Mouse (Mus musculus) E14TG2a.4 (cell line): Measurements from ENCODE around the gene Apoc3.

Source experiments
- H3K27me3 ChIP-seq: 2 replicates; pipeline ENCODE4 v1.6.1; 2014; ENCODE audit warnings: low read length, control low read depth; ENCODE audit not compliant: insufficient read depth
- H3K36me3 ChIP-seq: 2 replicates; pipeline ENCODE4 v1.6.1; 2014; ENCODE audit warnings: low read length, control low read depth; ENCODE audit not compliant: insufficient read depth
- H3K4me1 ChIP-seq: replicated peaks from 2 replicates; pipeline ENCODE4 v1.6.1; 2014; ENCODE audit warnings: low read depth, low read length, control low read depth
- H3K4me3 ChIP-seq: replicated peaks from 2 replicates; pipeline ENCODE4 v1.5.1; 2014; ENCODE audit warnings: mild to moderate bottlenecking, low read length
- H3K9me3 ChIP-seq: 2 replicates; pipeline ENCODE4 v1.6.1; 2014; ENCODE audit warnings: low read length, control low read depth
- CTCF ChIP-seq: conservative IDR thresholded peaks from 2 replicates; pipeline ENCODE4 v1.5.1; 2014; ENCODE audit warnings: low read length
- NANOG ChIP-seq: IDR thresholded peaks from 2 replicates; pipeline ENCODE4 v1.6.1; 2014; ENCODE audit warnings: borderline replicate concordance, low read length, mixed read lengths
- POU5F1 ChIP-seq: IDR thresholded peaks from 2 replicates; pipeline ENCODE4 v1.6.1; 2014; ENCODE audit warnings: low read length, borderline replicate concordance

Gene Apoc3

GRCm38 (mm10) chr9:46224945-46225660, 10.3 kb downstream of the Apoc3 start:
- H3K9me3 ChIP-seq: no peaks in the 10 kb centered on the region

GRCm38 (mm10) chr9:46224101-46224500, 11.3 kb downstream of the Apoc3 start:
- H3K36me3 ChIP-seq: peaks cover 34% of the 10 kb centered on the region
- no peak overlapping the region for H3K4me3 ChIP-seq
- no peak for TF ChIP-seq POU5F1
- no peak for TF ChIP-seq CTCF
- no peak for TF ChIP-seq NANOG
- peaks cover 20% of the 10 kb centered on the region for H3K4me1 ChIP-seq
- H3K27me3 ChIP-seq: peaks cover 13% of the 10 kb centered on the region
- no peaks in the 10 kb centered on the region for H3K9me3 ChIP-seq

More at GRCm38 (mm10) chr9:46224945-46225660, 10.3 kb downstream of the Apoc3 start:
- TF ChIP-seq POU5F1 (no peak), CTCF (no peak), NANOG (no peak)
- peaks cover 18% of the 10 kb centered on the region for H3K4me1 ChIP-seq
- H3K27me3 ChIP-seq: peaks cover 19% of the 10 kb centered on the region
- H3K36me3 ChIP-seq: peaks cover 31% of the 10 kb centered on the region
- H3K4me3 ChIP-seq: no peak overlapping the region

- H3K36me3 ChIP-seq: peaks cover 34% of the 10 kb centered on the region
- no peak overlapping the region for H3K4me3 ChIP-seq
- no peaks in the 10 kb centered on the region for H3K9me3 ChIP-seq
- TF ChIP-seq POU5F1 (no peak), CTCF (no peak), NANOG (no peak)
- peaks cover 10% of the 10 kb centered on the region for H3K4me1 ChIP-seq
- H3K27me3 ChIP-seq: peaks cover 5% of the 10 kb centered on the region; the same call in 1 of the 2 replicates
Measured at GRCm38 (mm10) chr9:46223090-46223489, 12.3 kb downstream of the Apoc3 start.

GRCm38 (mm10) chr9:46218176-46218575, 17.3 kb downstream of the Apoc3 start:
- Histone ChIP-seq H3K27me3 (no peaks in the 10 kb centered on the region), H3K36me3 (peaks cover 37% of the 10 kb centered on the region), H3K4me3 (no peak overlapping the region), H3K4me1 (peaks cover 32% of the 10 kb centered on the region), H3K9me3 (no peaks in the 10 kb centered on the region)
- TF ChIP-seq CTCF (no peak), NANOG (no peak), POU5F1 (no peak)

- peaks cover 34% of the 10 kb centered on the region for H3K4me1 ChIP-seq
- H3K36me3 ChIP-seq: peaks cover 39% of the 10 kb centered on the region
- TF ChIP-seq NANOG: no peak
- no peak for TF ChIP-seq CTCF
- TF ChIP-seq POU5F1: no peak
- H3K27me3 ChIP-seq: no peaks in the 10 kb centered on the region
- H3K4me3 ChIP-seq: peak overlapping the region; percentile 37; the same call in 1 of the 2 replicates
- no peaks in the 10 kb centered on the region for H3K9me3 ChIP-seq
Measured at GRCm38 (mm10) chr9:46216744-46217470, 18.5 kb downstream of the Apoc3 start.

- TF ChIP-seq POU5F1 (no peak), CTCF (no peak), NANOG (no peak)
- H3K4me1 ChIP-seq: peaks cover 45% of the 10 kb centered on the region
- no peak overlapping the region for H3K4me3 ChIP-seq
- peaks cover 34% of the 10 kb centered on the region for H3K36me3 ChIP-seq
- H3K27me3 ChIP-seq: no peaks in the 10 kb centered on the region
- no peaks in the 10 kb centered on the region for H3K9me3 ChIP-seq
Measured at GRCm38 (mm10) chr9:46215338-46216322, 19.8 kb downstream of the Apoc3 start.

- Histone ChIP-seq H3K4me1 (peaks cover 48% of the 10 kb centered on the region), H3K4me3 (no peak overlapping the region), H3K9me3 (no peaks in the 10 kb centered on the region), H3K27me3 (no peaks in the 10 kb centered on the region), H3K36me3 (peaks cover 27% of the 10 kb centered on the region)
- TF ChIP-seq CTCF: no peak
- TF ChIP-seq POU5F1: no peak
- no peak for TF ChIP-seq NANOG
Measured at GRCm38 (mm10) chr9:46214946-46215337, 20.5 kb downstream of the Apoc3 start.

- H3K36me3 ChIP-seq: peaks cover 28% of the 10 kb centered on the region
- H3K9me3 ChIP-seq: no peaks in the 10 kb centered on the region
- no peaks in the 10 kb centered on the region for H3K27me3 ChIP-seq
- peaks cover 41% of the 10 kb centered on the region for H3K4me1 ChIP-seq
- TF ChIP-seq POU5F1 (no peak), CTCF (no peak), NANOG (no peak)
- no peak overlapping the region for H3K4me3 ChIP-seq
Measured at GRCm38 (mm10) chr9:46214276-46214675, 21.2 kb downstream of the Apoc3 start.
